Mouse (Mus musculus): ENCODE data around the gene Cd79b. TPM values are rescaled to one million over a fixed set of nuclear protein-coding genes. Genes with fewer than 3 reads are reported as not detected.

The Cd79b gene
- total RNA-seq (2012; rRNA removed) (503 and 527 TPM in 2 replicates), total RNA-seq (2014; rRNA removed) (636 and 689 TPM in 2 replicates), polyA plus RNA-seq (2012; ENCODE audit: insufficient read length, low read depth) (678 and 741 TPM in 2 replicates)

DNA sequence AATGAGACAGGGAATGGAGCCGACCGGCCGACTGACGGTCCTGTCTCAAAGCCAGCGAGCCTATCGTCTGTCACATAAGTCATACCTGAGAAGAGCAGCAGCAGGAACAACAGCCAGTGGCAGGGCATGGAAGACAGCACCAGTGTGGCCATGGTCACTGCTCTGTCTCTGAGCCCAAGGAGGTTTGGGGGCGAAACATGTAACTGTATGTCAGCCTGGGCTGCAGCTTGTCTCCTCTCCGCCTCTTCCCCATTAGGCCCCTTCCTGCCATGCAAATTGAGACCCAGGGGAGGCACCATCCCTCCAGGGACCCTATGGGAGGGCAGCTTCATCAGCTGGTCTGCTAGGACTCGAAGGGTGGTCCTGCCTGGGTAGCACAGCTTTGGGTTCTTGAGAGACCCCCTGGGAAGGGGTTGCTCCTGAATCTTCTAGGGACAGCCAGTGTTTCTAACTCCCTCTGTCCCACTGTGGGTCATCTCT lies at the start of gene Cd79b:
Gene Cd79b, minus strand, starts transcription at position 430 of the 480 bp plus-strand sequence.
- H3K9ac ChIP-seq (ENCODE audit: insufficient read depth, low read depth), result peak within 1 kb of the TSS; percentile 100
- no peaks in the 10 kb centered on the region for H3K27me3 ChIP-seq (replicated peaks)
- peak; percentile 69; the same call in 1 of the 2 replicates for TF ChIP-seq MAX (IDR thresholded peaks at IDR 0.05; ENCODE audit: low read length)
- peak; percentile 78 for TF ChIP-seq BHLHE40 (IDR thresholded peaks at IDR 0.05; ENCODE audit: low read depth, low read length)
- TF ChIP-seq CHD2 (IDR thresholded peaks at IDR 0.05; ENCODE audit: low read length), result peak; percentile 78; the same call in 1 of the 2 replicates
- TF ChIP-seq ZMIZ1 (IDR thresholded peaks at IDR 0.05; ENCODE audit: low read depth, low read length), result peak; percentile 97
- TF ChIP-seq POLR2A (IDR thresholded peaks at IDR 0.05; ENCODE audit: low read depth, low read length), result peak; percentile 98
- peak; percentile 39; the same call in 1 of the 2 replicates for TF ChIP-seq NRF1 (IDR thresholded peaks at IDR 0.05; ENCODE audit: low read depth, low read length)
- TF ChIP-seq ZC3H11A (IDR thresholded peaks at IDR 0.05; ENCODE audit: low read depth, low read length), result no peak
- peak; percentile 94 for TF ChIP-seq MAZ (IDR thresholded peaks at IDR 0.05; ENCODE audit: low read depth, low read length)
- TF ChIP-seq MEF2A (IDR thresholded peaks at IDR 0.05; ENCODE audit: borderline replicate concordance, low read depth, low read length), result peak; percentile 91
- peak; percentile 85 for TF ChIP-seq MXI1 (IDR thresholded peaks at IDR 0.05; ENCODE audit: low read depth, low read length)
- TF ChIP-seq USF2 (conservative IDR thresholded peaks at IDR 0.05; ENCODE audit: low read depth, low read length), result no peak
- peak; percentile 77 for TF ChIP-seq IRF4 (IDR thresholded peaks at IDR 0.05; ENCODE audit: low read depth, low read length)
- TF ChIP-seq PAX5 (IDR thresholded peaks at IDR 0.05; ENCODE audit: low read length), result no peak
- TF ChIP-seq ETS1 (conservative IDR thresholded peaks at IDR 0.05; ENCODE audit: low read depth, low read length), result peak; percentile 93
- TF ChIP-seq SMC3 (IDR thresholded peaks at IDR 0.05; ENCODE audit: low read depth, low read length), result peak; percentile 20; the same call in 1 of the 2 replicates
- peak; percentile 84 for TF ChIP-seq ELF1 (IDR thresholded peaks at IDR 0.05; ENCODE audit: low read depth, low read length)
- TF ChIP-seq TBP (conservative IDR thresholded peaks at IDR 0.05; ENCODE audit: low read depth, low read length), result peak; percentile 95
- TF ChIP-seq UBTF (IDR thresholded peaks at IDR 0.05; ENCODE audit: low read depth, low read length), result no peak
- TF ChIP-seq MYC (IDR thresholded peaks at IDR 0.05; ENCODE audit: low read depth, low read length), result peak; percentile 65; the same call in 1 of the 2 replicates
- peak; percentile 90 for TF ChIP-seq EP300 (IDR thresholded peaks at IDR 0.05; ENCODE audit: low read length)
- TF ChIP-seq GABPA (IDR thresholded peaks at IDR 0.05; ENCODE audit: insufficient replicate concordance, low read depth, low read length), result no peak
- TF ChIP-seq RCOR1 (conservative IDR thresholded peaks at IDR 0.05; ENCODE audit: low read depth, low read length), result peak; percentile 68; the same call in 1 of the 2 replicates
- TF ChIP-seq NELFE (IDR thresholded peaks at IDR 0.05; ENCODE audit: low read depth, low read length), result peak; percentile 96
- TF ChIP-seq POLR2AphosphoS2 (IDR thresholded peaks at IDR 0.05; ENCODE audit: low read depth, low read length), result peak; percentile 82; the same call in 1 of the 2 replicates
- TF ChIP-seq KAT2A (IDR thresholded peaks at IDR 0.05; ENCODE audit: insufficient replicate concordance, low read length), result peak; percentile 81; the same call in 1 of the 2 replicates
- TF ChIP-seq SIN3A (IDR thresholded peaks at IDR 0.05; ENCODE audit: low read length), result peak; percentile 92; the same call in 1 of the 2 replicates
- peak; percentile 99 for TF ChIP-seq TCF12 (IDR thresholded peaks at IDR 0.05; ENCODE audit: low read depth, low read length)
- no peak for TF ChIP-seq USF1 (IDR thresholded peaks at IDR 0.05; ENCODE audit: low read depth, low read length)
- dilution Hi-C loops (cut with MboI; ENCODE audit: extremely low pct_ligation_motif_present, extremely low pct_unique_long_range_greater_than_20kb, low sequenced_read_pairs), result no loop called here
- no peaks in the 10 kb centered on the region for H3K9me3 ChIP-seq (replicated peaks; ENCODE audit: low read length)
- H3K36me3 ChIP-seq (replicated peaks in 1 of 2; ENCODE audit: control insufficient read depth in 1 of 2, insufficient read depth in 1 of 2, low read length in 1 of 2), result peaks cover 34 to 35% of the 10 kb centered on the region in 2 experiments
- in situ Hi-C loops (cut with MboI; ENCODE audit: low pct_ligation_motif_present, low pct_unique_long_range_greater_than_20kb, low sequenced_read_pairs), result loop anchor here (25.0 kb wide), 1 partner anchor 448 kb away; the partner anchor contains the start of genes Milr1 and Pecam1
- peak within 1 kb of the TSS; percentile 99 for H3K27ac ChIP-seq (ENCODE audit: insufficient read depth, low read depth)
- DNase-seq (ENCODE audit: extremely low read depth), result peak; percentile 95
- H3K4me1 ChIP-seq (ENCODE audit: control insufficient read depth in 1 of 2, insufficient read depth in 2 of 2), result peaks cover 47 to 86% of the 10 kb centered on the region in 2 experiments
- H3K79me2 ChIP-seq (replicated peaks; ENCODE audit: control insufficient read depth, extremely low read depth, insufficient read depth, poor library complexity, severe bottlenecking), result peaks cover 37% of the 10 kb centered on the region
- peak within 1 kb of the TSS; percentile 75 to 97 (median 97) for H3K4me3 ChIP-seq (replicated peaks in 1 of 3; ENCODE audit: low read depth in 2 of 3, low read length in 2 of 3, poor library complexity in 1 of 3)
- H3K4me2 ChIP-seq (ENCODE audit: insufficient read depth, low read depth, poor library complexity, severe bottlenecking), result peak within 1 kb of the TSS; percentile 76
